Mouse (Mus musculus) gastrocnemius, postnatal 14 days (tissue): ENCODE measurements around the gene Thap12. TPM values are rescaled to one million over a fixed set of nuclear protein-coding genes. Genes with fewer than 3 reads are reported as not detected.
A peak's percentile ranks its signal among the peaks of the same experiment; 100 is the strongest.

Source experiments
- DNase-seq: peaks from one replicate; pipeline ENCODE4 v3.0.0; 2021; ENCODE audit warnings: mixed read lengths
- intact Hi-C: fragments of 180-260 bp; cut with DNase I; formaldehyde crosslinking; loops from one replicate; pipeline ENCODE4 v1.15.1; 2025; ENCODE audit warnings: low total_unique reads
- total RNA-seq, 2 experiments: library from RNA; stranded (reverse); gene quantifications; 2 replicates each; pipeline ENCODE4 v1.2.3; 2021

Gene Thap12
- total RNA-seq, 2 experiments from 2014 or later = 72.2 to 81.4 TPM

- peak; percentile 36 for DNase-seq
- intact Hi-C loops = no loop called here
Observed at GRCm38 (mm10) chr7:98692761-98693546, 9.9 kb upstream of the Thap12 start.

GRCm38 (mm10) chr7:98694046-98694445 is 8.9 kb upstream of the Thap12 start:
- intact Hi-C loops = no loop called here

GRCm38 (mm10) chr7:98697496-98697895 is 5.4 kb upstream of the Thap12 start:
- intact Hi-C loops = no loop called here
- no peak for DNase-seq

More at GRCm38 (mm10) chr7:98694046-98694445, 8.9 kb upstream of the Thap12 start:
- DNase-seq = no peak

- no peak for DNase-seq
- intact Hi-C loops = no loop called here
Observed at GRCm38 (mm10) chr7:98698041-98698440, 4.9 kb upstream of the Thap12 start.

GRCm38 (mm10) chr7:98698590-98698989 is 4.3 kb upstream of the Thap12 start:
- DNase-seq = no peak
- intact Hi-C loops = no loop called here

GRCm38 (mm10) chr7:98701771-98702170 is 1.1 kb upstream of the Thap12 start:
- DNase-seq = no peak
- intact Hi-C loops = loop anchor here (5.0 kb wide), 1 partner anchor 39 kb away; no protein-coding TSS in a partner anchor

GRCm38 (mm10) chr7:98703365-98703881 is 520 bp downstream of the Thap12 start:
- intact Hi-C loops = loop anchor here (5.0 kb wide), 1 partner anchor 41 kb away; no protein-coding TSS in a partner anchor
- peak; percentile 24 for DNase-seq

- DNase-seq = no peak
- intact Hi-C loops = loop anchor here (5.0 kb wide), 1 partner anchor 42 kb away; no protein-coding TSS in a partner anchor
Observed at GRCm38 (mm10) chr7:98704276-98704675, 1.4 kb downstream of the Thap12 start.

- DNase-seq = no peak
- intact Hi-C loops = no loop called here
Observed at GRCm38 (mm10) chr7:98713661-98714060, 10.8 kb downstream of the Thap12 start.

- intact Hi-C loops = no loop called here
- no peak for DNase-seq
Observed at GRCm38 (mm10) chr7:98717438-98717837, 14.5 kb downstream of the Thap12 start.

- no peak for DNase-seq
- intact Hi-C loops = no loop called here
Observed at GRCm38 (mm10) chr7:98719761-98720160, 16.9 kb downstream of the Thap12 start.

- intact Hi-C loops = no loop called here
- no peak for DNase-seq
Observed at GRCm38 (mm10) chr7:98720731-98721130, 17.8 kb downstream of the Thap12 start.

GRCm38 (mm10) chr7:98721172-98721571 is 18.3 kb downstream of the Thap12 start:
- intact Hi-C loops = no loop called here
- no peak for DNase-seq

- DNase-seq = no peak
- intact Hi-C loops = no loop called here
Observed at GRCm38 (mm10) chr7:98721623-98722022, 18.7 kb downstream of the Thap12 start.

- intact Hi-C loops = no loop called here
- no peak for DNase-seq
Observed at GRCm38 (mm10) chr7:98725686-98726195, 22.8 kb downstream of the Thap12 start.

GRCm38 (mm10) chr7:98727986-98728385 is 25.1 kb downstream of the Thap12 start:
- no peak for DNase-seq
- intact Hi-C loops = no loop called here

- intact Hi-C loops = no loop called here
- no peak for DNase-seq
Observed at GRCm38 (mm10) chr7:98728499-98728898, 25.6 kb downstream of the Thap12 start.

- no peak for DNase-seq
- intact Hi-C loops = no loop called here
Observed at GRCm38 (mm10) chr7:98729661-98730271, 26.9 kb downstream of the Thap12 start.

- DNase-seq = no peak
- intact Hi-C loops = no loop called here
Observed at GRCm38 (mm10) chr7:98733958-98734357, 31.1 kb downstream of the Thap12 start.

- intact Hi-C loops = no loop called here
- DNase-seq = peak; percentile 73
Observed at GRCm38 (mm10) chr7:98734876-98735275, 32.0 kb downstream of the Thap12 start.
